In genomic region chr15:97049281-97049841, GRCm38 (mm10) we compare ENCODE assay signal across 13 mouse cellular contexts. TPM values are rescaled to one million over a fixed set of nuclear protein-coding genes. Genes with fewer than 3 reads are reported as not detected.
A peak's percentile ranks its signal among the peaks of the same experiment; 100 is the strongest.
DNase-seq lines count a peak whose midpoint lies in the region; ATAC-seq and TF ChIP-seq lines count a peak whose summit lies in the region.
"Had no signal": no experiment of that assay in that cellular context is flagged by ENCODE, and none has a peak within 500 bp of the region (broad histone marks: within the 10 kb centered on the region; RNA-seq: fewer than 3 reads in every experiment).

No protein-coding gene starts in this region.

- no peak overlapping the region for H3K9ac ChIP-seq in kidney, embryonic 16.5 days (replicated peaks; ENCODE audit: low read length)
- H3K9ac ChIP-seq in liver, embryonic 15.5 days, result no peak overlapping the region
- no peak overlapping the region for H3K9ac ChIP-seq in forebrain, embryonic 15.5 days (replicated peaks)
- H3K9ac ChIP-seq: hindbrain, embryonic 13.5 days had no signal

- H3K27me3 ChIP-seq in kidney, embryonic 16.5 days (ENCODE audit: insufficient read depth, low read length), result no peaks in the 10 kb centered on the region
- H3K27me3 ChIP-seq in liver, embryonic 15.5 days, result peaks cover 9% of the 10 kb centered on the region
- H3K27me3 ChIP-seq in forebrain, embryonic 15.5 days, result no peaks in the 10 kb centered on the region
- H3K27me3 ChIP-seq: Patski had no signal

- intact Hi-C loops in gastrocnemius, adult 2 months (cut with DNase I), result no loop called here

- peaks cover 11% of the 10 kb centered on the region; the same call in 1 of the 2 replicates for H3K9me3 ChIP-seq in kidney, embryonic 16.5 days (ENCODE audit: low read length)
- H3K9me3 ChIP-seq in liver, embryonic 15.5 days (replicated peaks), result no peaks in the 10 kb centered on the region
- H3K9me3 ChIP-seq in forebrain, embryonic 15.5 days, result no peaks in the 10 kb centered on the region

- ATAC-seq in kidney, embryonic 16.5 days (ENCODE audit: low FRiP score, low TSS enrichment), result peak; percentile 51
- 0 out of 2 replicates have a peak, but pooled peaks have one; percentile 28 for ATAC-seq in liver, embryonic 15.5 days (ENCODE audit: insufficient read depth)
- ATAC-seq in forebrain, embryonic 15.5 days (replicated peaks), result no peak
- ATAC-seq: Patski had no signal

- DNase-seq in gastrocnemius, adult 2 months, result no peak
- DNase-seq in gastrocnemius, adult 8-10 months (ENCODE audit: low spot score in 2 of 2), result no peak
- no peak for DNase-seq in kidney, postnatal 36 days
- peak; percentile 58 for DNase-seq in embryo, embryonic 10.5 days (ENCODE audit: low spot score)
- DNase-seq in adrenal gland, adult 8-10 months, result no peak
- DNase-seq: cerebellum, adult 11-12 months; lung, postnatal 4 days had no signal

- H3K27ac ChIP-seq in gastrocnemius, adult 2 months, result no peak overlapping the region
- H3K27ac ChIP-seq in kidney, embryonic 16.5 days (ENCODE audit: low read length), result peak overlapping the region; percentile 27; the same call in 1 of the 2 replicates
- H3K27ac ChIP-seq in liver, embryonic 15.5 days (replicated peaks), result no peak overlapping the region
- H3K27ac ChIP-seq in forebrain, embryonic 15.5 days (replicated peaks), result no peak overlapping the region
- H3K27ac ChIP-seq: hindbrain, embryonic 13.5 days had no signal

- no peaks in the 10 kb centered on the region for H3K36me3 ChIP-seq in kidney, embryonic 16.5 days (ENCODE audit: insufficient read depth, low read length)
- H3K36me3 ChIP-seq in liver, embryonic 15.5 days (replicated peaks), result no peaks in the 10 kb centered on the region
- no peaks in the 10 kb centered on the region for H3K36me3 ChIP-seq in forebrain, embryonic 15.5 days
- H3K36me3 ChIP-seq: hindbrain, embryonic 13.5 days had no signal

- WGBS in kidney, embryonic 16.5 days, result 41% methylated on average over 11 of the region's 11 CpGs
- 61% methylated on average over 11 of the region's 11 CpGs for WGBS in liver, embryonic 15.5 days (ENCODE audit: insufficient replicate concordance)
- 64% methylated on average over 11 of the region's 11 CpGs for WGBS in forebrain, embryonic 15.5 days

- no peak overlapping the region for H3K4me2 ChIP-seq in kidney, embryonic 16.5 days (replicated peaks; ENCODE audit: low read depth, low read length)
- no peak overlapping the region for H3K4me2 ChIP-seq in liver, embryonic 15.5 days
- no peak overlapping the region for H3K4me2 ChIP-seq in forebrain, embryonic 15.5 days (replicated peaks)
- H3K4me2 ChIP-seq: hindbrain, embryonic 13.5 days had no signal

- H3K4me1 ChIP-seq in kidney, embryonic 16.5 days (ENCODE audit: insufficient read depth, low read length), result peaks cover 24% of the 10 kb centered on the region
- H3K4me1 ChIP-seq in liver, embryonic 15.5 days (replicated peaks), result no peaks in the 10 kb centered on the region
- H3K4me1 ChIP-seq in forebrain, embryonic 15.5 days, result peaks cover 2% of the 10 kb centered on the region; the same call in 1 of the 2 replicates

- no peak for TF ChIP-seq CTCF in gastrocnemius, adult 2 months (IDR thresholded peaks at IDR 0.05)

- peak overlapping the region; percentile 20 for H3K4me3 ChIP-seq in gastrocnemius, adult 2 months
- H3K4me3 ChIP-seq in kidney, embryonic 16.5 days (ENCODE audit: low read length), result no peak overlapping the region
- no peak overlapping the region for H3K4me3 ChIP-seq in liver, embryonic 15.5 days (replicated peaks)
- H3K4me3 ChIP-seq in forebrain, embryonic 15.5 days, result no peak overlapping the region
- H3K4me3 ChIP-seq: hindbrain, embryonic 13.5 days had no signal

RNA-seq across cellular contexts. Expression of gene Slc38a4, which starts 6.4 kb away (rescaled TPM):
- total RNA-seq in gastrocnemius, adult 2 months (2021), result 100 to 1,000 TPM; 142 to 248 TPM
- total RNA-seq in gastrocnemius, adult 8-10 months (2022), result 100 to 1,000 TPM; 122 to 173 (median 146) TPM
- polyA plus RNA-seq in kidney, embryonic 16.5 days (2015; fragmentation: Nextera tagmentation; extraction: Ambion mirVana), result 74.2 and 77.9 TPM in 2 replicates
- 61.9 and 67.9 TPM in 2 replicates for polyA plus RNA-seq in liver, embryonic 15.5 days (2015; fragmentation: Nextera tagmentation; extraction: Ambion mirVana)
- total RNA-seq in adrenal gland, adult 8-10 months (2022), result 1 to 10 TPM; 4.0 to 6.1 (median 4.8) TPM
- 2.4 and 3.0 TPM in 2 replicates for polyA plus RNA-seq in forebrain, embryonic 15.5 days (2015; fragmentation: Nextera tagmentation; extraction: Ambion mirVana)
- total RNA-seq: neutrophil, adult 5-6 weeks had no signal

Comparison
In these comparisons a context has a peak if more than half of its experiments do, and no peak if none do; other contexts are left out.
1. RNA of gene Slc38a4, which starts 6.4 kb away (total RNA-seq): 142 to 248 TPM in gastrocnemius, adult 2 months and 122 to 173 TPM in gastrocnemius, adult 8-10 months; 4.0 to 6.1 TPM in adrenal gland, adult 8-10 months; every median in the first group is over 10 times any median in the second.